Mouse (Mus musculus): ENCODE results near the gene Plekhb1.
A peak's percentile ranks its signal among the peaks of the same experiment; 100 is the strongest.

The Plekhb1 gene

DNA sequence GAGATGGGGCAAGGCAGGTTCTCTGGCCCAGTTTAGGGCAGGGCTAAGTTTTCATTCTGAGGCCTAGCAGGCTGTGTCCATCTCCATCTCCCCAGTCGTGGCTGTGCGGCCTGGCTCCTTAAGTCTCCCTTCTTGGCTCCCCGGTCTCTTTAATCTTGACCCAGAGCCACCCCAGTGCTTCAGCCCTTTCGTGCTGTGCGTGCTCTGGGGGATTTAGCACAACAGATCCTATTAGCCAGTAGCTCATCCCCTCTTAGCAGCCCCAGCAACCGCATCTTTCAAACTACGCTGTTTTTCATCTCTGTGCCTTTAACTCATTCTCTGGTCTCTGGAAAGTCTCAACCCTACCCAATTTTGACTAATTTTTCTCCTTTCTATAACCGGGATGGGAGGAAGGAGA, at the start of gene Plekhb1:
Gene Plekhb1, minus strand, starts transcription at position 184 of the 400 bp plus-strand sequence.
- no peak for DNase-seq (ENCODE audit: low spot score)

GRCm38 (mm10) chr7:100706883-100707480, 44.8 kb upstream of the Plekhb1 start:
- no peak for DNase-seq (ENCODE audit: low spot score)

DNA sequence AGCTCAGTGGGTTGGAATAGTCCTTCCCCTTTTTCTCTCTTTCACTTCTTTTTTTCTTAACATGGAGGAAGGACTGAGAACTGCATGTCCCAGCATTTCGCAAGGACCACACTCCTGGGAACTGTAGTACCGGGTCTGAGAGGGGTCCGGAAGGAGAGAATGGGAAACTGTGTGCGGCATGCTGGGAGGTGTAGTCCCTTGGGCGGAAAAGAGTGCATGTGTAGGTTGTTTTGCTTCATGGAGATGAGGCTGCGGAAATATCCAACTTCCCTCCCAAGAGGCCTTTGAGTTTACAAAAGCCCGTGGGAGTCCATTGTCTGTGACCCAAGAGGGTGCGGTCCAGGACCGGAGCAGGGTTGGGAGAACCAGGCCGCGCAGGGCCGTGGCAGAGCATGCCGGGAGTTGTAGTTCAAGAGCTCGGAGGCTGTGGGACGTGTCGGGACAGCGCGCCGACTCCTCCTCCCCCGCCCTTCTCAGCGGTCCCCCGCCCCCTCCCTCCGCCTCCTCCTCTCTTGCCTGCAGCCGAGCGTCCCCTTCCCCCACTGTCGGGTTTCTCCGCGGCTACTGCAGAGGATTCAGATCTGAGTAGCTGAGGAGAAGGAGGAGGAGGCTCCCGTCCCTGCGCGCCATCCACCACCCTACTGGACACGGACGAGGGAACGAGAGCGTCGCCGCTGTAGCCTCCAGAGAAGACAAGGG, 44.1 kb upstream of the Plekhb1 start, which contains the start of gene Fam168a:
Gene Fam168a, plus strand, starts transcription at position 493 of the 699 bp plus-strand sequence.
- DNase-seq (ENCODE audit: low spot score) = peak; percentile 96

DNA sequence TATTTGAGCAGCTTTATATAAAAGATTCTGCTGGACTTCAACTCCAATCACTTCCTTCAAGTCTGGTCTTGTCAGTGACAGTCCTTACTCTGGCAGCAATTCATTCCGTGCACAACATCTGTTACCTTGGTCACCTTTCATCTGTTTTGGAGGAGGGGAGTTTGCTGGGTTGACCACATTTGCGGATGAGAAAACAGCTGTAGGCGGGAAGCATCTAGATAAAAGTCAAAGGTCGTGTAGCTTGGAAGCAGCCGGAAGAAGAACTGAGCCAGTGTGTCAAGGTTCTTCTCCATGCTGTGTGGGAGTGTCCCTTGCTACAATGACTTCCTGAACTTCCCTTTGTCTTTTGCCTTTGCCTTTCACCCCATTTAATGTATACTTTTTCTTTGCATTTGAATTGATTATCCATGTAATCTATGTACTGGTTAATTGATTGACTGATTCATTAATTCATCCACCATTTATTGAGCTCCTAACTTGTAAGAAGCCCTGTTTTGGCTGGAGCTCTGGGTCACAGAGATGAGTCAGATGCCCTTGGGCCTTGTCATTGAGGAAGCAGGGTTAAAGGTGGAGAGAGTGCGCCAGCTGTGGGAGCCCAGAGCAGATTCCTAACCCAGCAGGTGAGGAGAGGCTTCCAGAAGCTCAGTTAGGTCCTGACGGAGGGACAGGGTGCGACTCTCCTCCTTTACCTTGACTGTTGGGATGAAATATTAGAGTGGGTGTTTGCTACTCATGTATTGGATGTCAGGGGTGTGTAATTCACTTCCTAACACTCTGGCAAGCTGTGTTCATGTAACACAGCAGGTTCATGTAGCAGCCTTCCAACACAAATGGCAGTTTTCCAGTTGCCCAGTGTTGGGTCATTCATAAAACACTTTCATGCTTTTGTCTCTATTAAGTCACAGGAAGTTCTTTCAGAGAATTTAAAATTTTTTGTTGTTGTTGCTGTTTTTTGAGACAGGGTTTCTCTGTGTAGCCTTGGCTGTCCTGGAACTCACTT, 37.9 kb upstream of the Plekhb1 start:
- no peak for DNase-seq (ENCODE audit: low spot score)

- no peak for DNase-seq (ENCODE audit: low spot score)
Observed at GRCm38 (mm10) chr7:100693199-100693598, 31.0 kb upstream of the Plekhb1 start.

GRCm38 (mm10) chr7:100688471-100688870, 26.3 kb upstream of the Plekhb1 start:
- no peak for DNase-seq (ENCODE audit: low spot score)

DNA sequence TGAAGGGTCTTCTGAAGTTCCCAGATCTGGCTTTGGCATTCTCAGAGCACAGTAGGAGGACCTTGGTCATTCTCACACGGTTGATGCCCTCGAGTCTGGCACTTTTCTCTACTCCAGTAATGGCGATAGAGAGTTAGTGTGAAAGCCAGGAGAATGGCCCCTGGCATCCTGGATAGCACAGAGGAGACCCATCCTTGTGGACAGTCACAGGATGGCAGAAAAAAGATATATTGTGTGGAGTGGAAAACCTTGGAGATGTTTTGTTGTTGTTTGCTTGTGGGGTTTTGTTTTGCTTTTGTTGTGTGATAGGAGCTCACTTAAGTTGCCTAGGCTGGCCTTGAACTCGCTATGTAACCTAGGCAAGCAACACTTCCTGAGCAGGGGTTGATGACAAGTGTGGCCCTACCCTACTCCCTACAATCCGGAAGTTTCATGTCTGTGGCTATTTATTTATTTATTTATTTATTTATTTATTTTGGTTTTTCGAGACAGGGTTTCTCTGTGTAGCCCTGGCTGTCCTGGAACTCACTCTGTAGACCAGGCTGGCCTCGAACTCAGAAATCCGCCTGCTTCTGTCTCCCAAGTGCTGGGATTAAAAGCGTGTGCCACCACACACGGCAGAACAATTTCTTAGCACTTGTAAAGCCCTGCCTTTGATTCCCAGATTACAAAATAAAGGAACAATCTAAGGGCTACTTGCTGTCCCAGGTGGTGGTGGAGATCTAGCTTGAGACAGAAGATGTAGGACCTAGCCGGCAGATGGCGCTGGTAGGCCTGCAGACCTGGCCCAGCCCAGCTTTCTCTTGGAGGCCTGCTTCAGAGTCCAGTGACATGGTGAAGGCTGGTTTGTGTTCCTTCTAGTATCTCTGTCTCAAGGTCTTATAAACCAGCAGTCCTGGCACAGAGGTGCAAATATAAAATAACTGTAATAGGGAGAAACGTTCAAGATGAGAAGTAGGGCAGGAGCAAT, 23.1 kb upstream of the Plekhb1 start:
- peak; percentile 90 for DNase-seq (ENCODE audit: low spot score)

DNA sequence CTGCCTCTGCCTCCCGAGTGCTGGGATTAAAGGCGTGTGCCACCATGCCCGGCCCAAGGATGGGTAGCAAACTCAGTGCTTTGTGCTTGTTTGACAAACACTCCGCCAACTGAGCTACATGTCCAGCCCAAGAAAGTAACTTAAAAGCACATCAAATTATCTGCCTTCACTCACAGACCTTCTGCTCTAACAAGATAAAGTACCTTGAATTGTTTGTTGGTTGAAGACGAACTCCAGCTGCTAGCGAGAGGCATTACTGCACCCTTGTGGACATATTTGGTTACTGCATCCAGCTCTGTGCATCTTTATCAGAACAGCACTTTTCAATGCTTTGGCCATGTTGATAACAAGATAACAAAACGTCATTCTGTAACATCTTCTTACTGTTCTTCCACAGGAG, 22.3 kb upstream of the Plekhb1 start:
- DNase-seq (ENCODE audit: low spot score) = peak; percentile 86

- DNase-seq (ENCODE audit: low spot score) = no peak
Observed at GRCm38 (mm10) chr7:100684081-100684480, 21.9 kb upstream of the Plekhb1 start.

- DNase-seq (ENCODE audit: low spot score) = no peak
Observed at GRCm38 (mm10) chr7:100683241-100683640, 21.0 kb upstream of the Plekhb1 start.

DNA sequence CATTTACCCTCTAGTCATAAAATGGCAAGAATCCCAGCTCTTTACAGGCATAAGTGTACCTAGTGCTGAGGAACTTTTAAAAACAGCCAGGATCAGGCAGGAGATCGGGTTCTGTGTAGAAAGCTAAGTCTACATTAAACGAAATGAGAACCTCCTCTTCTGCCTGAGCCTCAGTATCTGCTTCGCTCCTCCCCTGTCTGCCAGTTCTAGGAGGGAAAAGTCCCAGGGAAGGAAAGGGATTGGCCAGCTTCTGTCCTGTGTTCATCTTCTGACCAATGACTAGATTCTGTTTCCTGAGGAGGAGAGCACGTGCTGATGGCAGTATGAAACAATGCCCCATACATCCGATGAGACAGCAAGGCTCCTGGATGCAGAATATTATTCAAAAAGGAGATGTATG, 18.9 kb upstream of the Plekhb1 start:
- DNase-seq (ENCODE audit: low spot score) = no peak

GRCm38 (mm10) chr7:100678948-100679880, 17.0 kb upstream of the Plekhb1 start:
- DNase-seq (ENCODE audit: low spot score) = no peak

GRCm38 (mm10) chr7:100678052-100678451, 15.8 kb upstream of the Plekhb1 start:
- no peak for DNase-seq (ENCODE audit: low spot score)

DNA sequence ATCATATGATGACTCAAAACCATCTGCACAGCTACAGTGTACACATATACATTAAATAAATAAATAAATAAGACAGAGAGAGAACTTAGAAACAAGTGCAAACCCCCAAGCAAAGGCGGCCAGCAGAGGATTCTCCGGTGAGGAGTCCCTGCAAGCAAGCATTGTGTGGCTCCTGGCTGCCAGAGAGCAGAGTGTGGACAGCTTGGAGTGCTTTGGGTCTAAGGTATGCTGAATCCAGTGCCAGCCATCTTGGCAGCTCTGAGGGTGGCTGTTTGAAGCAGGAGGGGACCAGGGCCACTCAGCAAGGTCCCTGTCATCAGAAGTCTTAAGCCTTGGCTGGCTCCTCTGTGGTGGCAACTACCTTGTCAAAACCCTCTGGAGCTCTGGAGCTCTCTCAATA, 12.7 kb upstream of the Plekhb1 start:
- DNase-seq (ENCODE audit: low spot score) = no peak

- DNase-seq (ENCODE audit: low spot score) = no peak
Observed at GRCm38 (mm10) chr7:100673452-100673851, 11.2 kb upstream of the Plekhb1 start.

DNA sequence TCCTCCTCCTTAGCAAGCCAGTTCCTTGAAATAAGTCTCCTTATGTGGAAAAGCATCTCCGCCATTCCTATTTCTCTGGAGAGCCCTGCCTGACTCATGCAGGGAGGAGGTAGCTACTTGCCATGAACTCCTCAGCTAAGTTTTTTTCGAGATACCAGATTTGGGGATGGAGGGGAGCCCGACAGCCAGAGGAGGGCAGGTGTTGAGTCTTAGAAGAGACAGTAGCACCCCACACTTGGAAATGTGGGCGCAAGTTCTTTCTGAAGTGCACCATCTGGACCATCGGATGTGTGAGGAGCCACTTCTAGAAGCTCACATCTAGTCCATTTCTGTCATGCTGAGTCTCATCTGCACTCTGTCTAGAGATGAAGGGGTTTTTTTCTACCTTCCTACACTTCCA, 8.4 kb upstream of the Plekhb1 start:
- DNase-seq (ENCODE audit: low spot score) = no peak

DNA sequence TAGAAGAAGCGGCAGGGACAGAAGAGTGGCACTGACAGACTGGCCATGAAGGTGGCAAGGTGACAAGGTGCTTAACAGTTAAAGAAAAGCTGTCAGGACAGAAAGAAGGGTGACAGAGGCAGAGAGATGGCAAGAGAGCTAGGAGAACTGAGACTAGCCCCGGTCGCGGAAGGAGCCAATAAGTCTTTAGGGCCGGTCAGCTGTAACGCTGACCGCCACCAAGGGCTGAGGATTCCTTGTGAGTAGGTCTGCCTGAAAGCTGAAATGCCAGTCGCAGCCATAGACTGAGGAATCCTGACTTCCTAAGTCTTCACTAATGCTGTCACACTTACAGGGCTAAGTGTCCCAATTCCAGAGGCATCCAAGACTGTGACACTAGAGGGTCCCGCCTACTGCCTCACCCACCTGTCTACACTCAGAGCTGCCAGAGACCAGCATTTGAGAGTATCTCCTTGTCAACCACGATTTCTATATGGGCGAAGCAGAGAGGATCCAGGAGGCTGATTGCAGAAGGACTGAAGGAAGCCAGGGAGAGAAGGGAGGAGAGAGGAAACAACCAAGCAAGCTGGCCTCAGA, 1.6 kb upstream of the Plekhb1 start:
- DNase-seq (ENCODE audit: low spot score) = no peak

GRCm38 (mm10) chr7:100663190-100663589, 976 bp upstream of the Plekhb1 start:
- DNase-seq (ENCODE audit: low spot score) = peak; percentile 98

DNA sequence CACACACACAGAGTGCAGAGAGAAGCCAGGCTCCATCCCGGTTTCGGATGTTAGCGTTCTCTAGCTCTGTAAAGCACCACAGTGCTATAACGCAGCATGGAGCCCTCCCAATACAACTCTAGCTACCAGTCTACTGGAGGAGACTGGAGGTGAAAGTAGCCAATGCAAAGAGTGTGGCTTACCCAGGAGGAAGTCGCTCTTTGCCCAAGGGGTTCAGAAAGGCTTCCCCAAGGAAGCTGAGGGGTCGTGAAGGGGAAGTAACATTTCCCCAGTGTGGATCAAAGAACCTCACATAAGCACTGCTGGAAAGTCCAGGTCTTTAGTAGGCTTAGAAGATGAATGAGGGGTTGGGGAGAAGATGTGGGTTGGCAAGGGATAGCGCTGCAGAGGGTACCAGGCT, 950 bp downstream of the Plekhb1 start:
- no peak for DNase-seq (ENCODE audit: low spot score)

DNA sequence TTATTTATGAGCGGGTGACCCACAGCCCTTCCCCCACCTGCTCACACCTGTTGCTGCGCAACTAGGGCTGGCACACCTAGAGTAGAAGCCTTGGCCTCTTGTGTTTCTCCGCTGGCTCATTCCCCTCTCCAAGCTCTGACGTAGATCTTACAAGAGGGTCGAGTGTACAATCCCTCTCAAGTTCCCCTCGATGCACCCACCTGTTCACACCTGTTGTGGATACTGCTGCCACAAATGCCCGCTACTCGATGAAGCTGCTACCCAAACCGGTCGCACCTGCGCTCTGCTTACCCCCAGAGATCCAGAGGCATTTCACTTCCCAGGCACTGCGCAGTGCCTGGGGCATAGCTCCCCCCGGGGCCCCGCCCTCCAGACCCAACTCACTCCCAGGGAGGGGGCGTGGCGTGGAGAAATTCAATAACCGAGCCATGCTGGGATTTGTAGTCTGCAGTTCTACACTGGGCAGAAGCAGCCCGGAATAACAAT, 4.1 kb downstream of the Plekhb1 start:
- peak; percentile 32 for DNase-seq (ENCODE audit: low spot score)

All from retina, embryonic 14.5 days (tissue).